Mouse (Mus musculus): Measurements from ENCODE around the gene Cabp1.

DNA sequence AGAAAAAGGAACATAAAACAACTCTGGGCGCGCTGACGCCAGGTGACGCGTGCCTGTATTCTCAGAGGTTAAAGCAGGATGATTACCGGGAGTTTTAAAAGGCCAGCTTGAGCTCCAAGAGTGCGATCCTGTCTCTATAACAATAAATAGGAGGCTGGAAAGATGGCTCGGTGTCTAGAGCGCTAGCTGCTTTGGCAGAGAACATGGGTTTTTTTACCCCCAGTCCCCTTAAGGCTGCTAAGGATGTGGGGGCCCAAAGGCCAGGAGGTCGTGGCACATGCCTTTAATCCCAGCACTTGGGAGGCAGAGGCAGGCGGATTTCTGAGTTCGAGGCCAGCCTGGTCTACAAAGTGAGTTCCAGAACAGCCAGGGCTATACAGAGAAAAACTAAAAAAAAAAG, 35.0 kb downstream of the Cabp1 start:
- no peak for TF ChIP-seq CTCF (IDR thresholded peaks at IDR 0.05; ENCODE audit: extremely low read depth, insufficient read length, insufficient replicate concordance, low read depth, low read length)
- no peak for TF ChIP-seq POLR2A (IDR thresholded peaks at IDR 0.05; ENCODE audit: low read depth, low read length)

All from small intestine, adult 2 months (tissue).